Mouse (Mus musculus): ENCODE data around the gene Efhd2.

GRCm38 (mm10) chr4:141920391-141920790 is 45.7 kb upstream of the Efhd2 start:
- TF ChIP-seq POLR2A (IDR thresholded peaks at IDR 0.05; ENCODE audit: insufficient read depth, low read depth, low read length), result no peak
- no peak for TF ChIP-seq CTCF (IDR thresholded peaks at IDR 0.05)
- TF ChIP-seq EP300 (IDR thresholded peaks at IDR 0.05; ENCODE audit: insufficient read depth, low read depth, low read length), result no peak

Data from heart, adult 2 months (tissue).